Mouse (Mus musculus): ENCODE data around the gene Casz1. TPM values are rescaled to one million over a fixed set of nuclear protein-coding genes. Genes with fewer than 3 reads are reported as not detected.

Gene Casz1
- polyA plus RNA-seq, 1 experiment, result 0.03 TPM

DNA sequence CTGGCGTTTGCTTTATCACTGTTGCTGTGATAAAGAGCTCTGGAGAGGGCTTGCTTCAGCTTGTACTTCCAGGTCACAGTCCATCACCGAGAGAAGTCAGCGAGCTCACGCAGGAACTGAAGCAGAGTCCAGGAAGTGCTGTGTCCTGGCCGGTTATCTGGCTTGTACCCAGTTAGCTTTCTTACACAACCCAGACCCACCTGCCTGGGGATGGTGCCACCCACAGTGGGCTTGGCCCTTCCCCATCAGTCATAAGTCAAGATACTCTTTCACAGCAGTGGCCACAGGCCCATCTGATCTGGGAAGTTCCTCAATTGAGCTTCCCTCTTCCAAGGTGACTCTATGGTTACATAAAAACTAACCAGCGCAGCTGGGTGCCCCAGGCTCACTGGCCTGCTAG is 31.6 kb upstream of the Casz1 start:
- TF ChIP-seq GATA1 (IDR thresholded peaks at IDR 0.05; ENCODE audit: low read length), result no peak
- no peak for TF ChIP-seq TAL1 (IDR thresholded peaks at IDR 0.05; ENCODE audit: low read length)
- Histone ChIP-seq H3K27me3 (ENCODE audit: control insufficient read depth) (peaks cover 36% of the 10 kb centered on the region), H3K4me1 (ENCODE audit: control insufficient read depth) (no peaks in the 10 kb centered on the region), H3K4me3 (replicated peaks) (no peak overlapping the region), H3K36me3 (ENCODE audit: control insufficient read depth) (no peaks in the 10 kb centered on the region), H3K9me3 (ENCODE audit: control insufficient read depth, low read length) (no peaks in the 10 kb centered on the region)

- TF ChIP-seq GATA1 (IDR thresholded peaks at IDR 0.05; ENCODE audit: low read length) (no peak), TAL1 (IDR thresholded peaks at IDR 0.05; ENCODE audit: low read length) (no peak)
These were observed 30.2 kb upstream of the Casz1 start for GRCm38 (mm10) chr4:148774036-148774435.

GRCm38 (mm10) chr4:148775476-148776269 is 28.6 kb upstream of the Casz1 start:
- Histone ChIP-seq H3K4me3 (replicated peaks) (no peak overlapping the region), H3K36me3 (ENCODE audit: control insufficient read depth) (no peaks in the 10 kb centered on the region), H3K9me3 (ENCODE audit: control insufficient read depth, low read length) (no peaks in the 10 kb centered on the region), H3K4me1 (ENCODE audit: control insufficient read depth) (no peaks in the 10 kb centered on the region), H3K27me3 (ENCODE audit: control insufficient read depth) (peaks cover 24% of the 10 kb centered on the region)
- TF ChIP-seq TAL1 (IDR thresholded peaks at IDR 0.05; ENCODE audit: low read length) (no peak), GATA1 (IDR thresholded peaks at IDR 0.05; ENCODE audit: low read length) (no peak)

More at GRCm38 (mm10) chr4:148774036-148774435, 30.2 kb upstream of the Casz1 start:
- peaks cover 36% of the 10 kb centered on the region for H3K27me3 ChIP-seq (ENCODE audit: control insufficient read depth)
- no peaks in the 10 kb centered on the region for H3K4me1 ChIP-seq (ENCODE audit: control insufficient read depth)
- H3K36me3 ChIP-seq (ENCODE audit: control insufficient read depth), result no peaks in the 10 kb centered on the region
- no peaks in the 10 kb centered on the region for H3K9me3 ChIP-seq (ENCODE audit: control insufficient read depth, low read length)
- no peak overlapping the region for H3K4me3 ChIP-seq (replicated peaks)

- no peaks in the 10 kb centered on the region for H3K27me3 ChIP-seq (ENCODE audit: control insufficient read depth)
- H3K4me3 ChIP-seq (replicated peaks), result no peak overlapping the region
- no peaks in the 10 kb centered on the region for H3K9me3 ChIP-seq (ENCODE audit: control insufficient read depth, low read length)
- no peaks in the 10 kb centered on the region for H3K4me1 ChIP-seq (ENCODE audit: control insufficient read depth)
- no peak for TF ChIP-seq TAL1 (IDR thresholded peaks at IDR 0.05; ENCODE audit: low read length)
- no peak for TF ChIP-seq GATA1 (IDR thresholded peaks at IDR 0.05; ENCODE audit: low read length)
- no peaks in the 10 kb centered on the region for H3K36me3 ChIP-seq (ENCODE audit: control insufficient read depth)
These were observed 24.1 kb upstream of the Casz1 start for GRCm38 (mm10) chr4:148780097-148780621.

- Histone ChIP-seq H3K4me3 (replicated peaks) (no peak overlapping the region), H3K36me3 (ENCODE audit: control insufficient read depth) (no peaks in the 10 kb centered on the region), H3K27me3 (ENCODE audit: control insufficient read depth) (no peaks in the 10 kb centered on the region), H3K4me1 (ENCODE audit: control insufficient read depth) (no peaks in the 10 kb centered on the region), H3K9me3 (ENCODE audit: control insufficient read depth, low read length) (no peaks in the 10 kb centered on the region)
- TF ChIP-seq TAL1 (IDR thresholded peaks at IDR 0.05; ENCODE audit: low read length) (no peak), GATA1 (IDR thresholded peaks at IDR 0.05; ENCODE audit: low read length) (no peak)
These were observed 22.7 kb upstream of the Casz1 start for GRCm38 (mm10) chr4:148781516-148781915.

GRCm38 (mm10) chr4:148782880-148783279 is 21.3 kb upstream of the Casz1 start:
- TF ChIP-seq TAL1 (IDR thresholded peaks at IDR 0.05; ENCODE audit: low read length) (no peak), GATA1 (IDR thresholded peaks at IDR 0.05; ENCODE audit: low read length) (no peak)
- H3K36me3 ChIP-seq (ENCODE audit: control insufficient read depth), result no peaks in the 10 kb centered on the region
- no peaks in the 10 kb centered on the region for H3K9me3 ChIP-seq (ENCODE audit: control insufficient read depth, low read length)
- no peak overlapping the region for H3K4me3 ChIP-seq (replicated peaks)
- H3K4me1 ChIP-seq (ENCODE audit: control insufficient read depth), result no peaks in the 10 kb centered on the region
- H3K27me3 ChIP-seq (ENCODE audit: control insufficient read depth), result peaks cover 3% of the 10 kb centered on the region; the same call in 1 of the 2 replicates

GRCm38 (mm10) chr4:148783760-148784159 is 20.5 kb upstream of the Casz1 start:
- no peaks in the 10 kb centered on the region for H3K9me3 ChIP-seq (ENCODE audit: control insufficient read depth, low read length)
- H3K27me3 ChIP-seq (ENCODE audit: control insufficient read depth), result peaks cover 5% of the 10 kb centered on the region; the same call in 1 of the 2 replicates
- H3K4me3 ChIP-seq (replicated peaks), result no peak overlapping the region
- no peak for TF ChIP-seq GATA1 (IDR thresholded peaks at IDR 0.05; ENCODE audit: low read length)
- no peak for TF ChIP-seq TAL1 (IDR thresholded peaks at IDR 0.05; ENCODE audit: low read length)
- H3K4me1 ChIP-seq (ENCODE audit: control insufficient read depth), result no peaks in the 10 kb centered on the region
- no peaks in the 10 kb centered on the region for H3K36me3 ChIP-seq (ENCODE audit: control insufficient read depth)

GRCm38 (mm10) chr4:148785053-148785567 is 19.1 kb upstream of the Casz1 start:
- H3K4me1 ChIP-seq (ENCODE audit: control insufficient read depth), result no peaks in the 10 kb centered on the region
- no peaks in the 10 kb centered on the region for H3K36me3 ChIP-seq (ENCODE audit: control insufficient read depth)
- no peak overlapping the region for H3K4me3 ChIP-seq (replicated peaks)
- peaks cover 5% of the 10 kb centered on the region; the same call in 1 of the 2 replicates for H3K27me3 ChIP-seq (ENCODE audit: control insufficient read depth)
- no peak for TF ChIP-seq GATA1 (IDR thresholded peaks at IDR 0.05; ENCODE audit: low read length)
- TF ChIP-seq TAL1 (IDR thresholded peaks at IDR 0.05; ENCODE audit: low read length), result no peak
- H3K9me3 ChIP-seq (ENCODE audit: control insufficient read depth, low read length), result no peaks in the 10 kb centered on the region

DNA sequence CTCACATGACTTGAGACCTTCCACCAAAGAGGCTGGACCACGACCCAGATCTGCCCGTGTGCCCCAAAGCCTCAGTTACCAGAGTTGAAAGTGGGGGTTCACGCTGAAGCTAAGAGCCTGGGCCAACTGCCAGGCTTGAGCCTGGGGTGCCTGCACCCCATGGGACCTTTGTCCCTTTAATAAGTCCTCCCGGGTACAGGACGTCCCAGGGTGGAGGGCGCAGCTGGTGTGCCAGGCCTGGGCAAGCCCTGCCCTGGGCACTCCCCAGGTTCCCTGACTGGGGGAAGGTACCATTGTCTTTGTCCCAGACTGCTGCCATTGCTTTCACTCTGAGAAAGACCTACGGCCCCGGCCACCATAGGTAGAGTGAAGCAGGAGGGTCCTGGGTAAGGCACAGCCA is 18.2 kb upstream of the Casz1 start:
- no peaks in the 10 kb centered on the region for H3K9me3 ChIP-seq (ENCODE audit: control insufficient read depth, low read length)
- H3K4me3 ChIP-seq (replicated peaks), result no peak overlapping the region
- H3K36me3 ChIP-seq (ENCODE audit: control insufficient read depth), result no peaks in the 10 kb centered on the region
- TF ChIP-seq GATA1 (IDR thresholded peaks at IDR 0.05; ENCODE audit: low read length) (no peak), TAL1 (IDR thresholded peaks at IDR 0.05; ENCODE audit: low read length) (no peak)
- no peaks in the 10 kb centered on the region for H3K4me1 ChIP-seq (ENCODE audit: control insufficient read depth)
- H3K27me3 ChIP-seq (ENCODE audit: control insufficient read depth), result peaks cover 5% of the 10 kb centered on the region; the same call in 1 of the 2 replicates
